In the genomic region with DNA sequence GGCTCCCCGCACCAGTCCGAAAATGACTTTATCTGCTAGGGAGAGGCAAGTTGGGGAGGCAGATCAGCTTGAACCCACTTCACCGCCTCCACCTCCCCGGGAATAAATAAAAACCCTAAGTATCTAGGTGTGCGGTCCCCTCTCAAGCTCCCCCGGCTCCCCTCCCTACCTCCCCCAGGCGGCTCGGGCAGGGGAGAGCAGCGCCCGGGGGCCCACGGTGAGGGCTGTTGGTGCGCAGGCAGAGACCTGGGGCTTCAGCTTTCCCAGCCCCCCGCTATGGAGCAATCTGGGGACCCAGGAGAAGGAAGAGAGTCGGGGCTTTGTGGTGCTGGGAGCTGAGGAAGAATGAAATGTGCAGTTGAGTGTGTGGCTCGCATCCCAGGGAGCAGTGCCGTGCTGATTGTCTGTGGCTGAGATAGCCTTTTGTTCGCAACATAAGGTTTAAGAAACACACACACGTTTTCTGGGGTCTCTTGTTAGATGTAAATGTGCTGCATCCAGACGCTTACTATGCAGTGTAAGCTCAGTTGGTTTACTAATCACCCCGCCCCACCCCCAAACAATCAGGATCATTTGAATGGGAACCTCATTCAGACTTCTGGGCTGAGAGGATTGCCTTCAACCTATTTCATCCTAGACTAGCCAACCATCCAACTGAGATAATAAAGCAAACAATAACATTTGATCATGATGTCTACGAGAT, we compare ENCODE assay signal across 8 mouse cellular contexts. TPM values are rescaled to one million over a fixed set of nuclear protein-coding genes. Genes with fewer than 3 reads are reported as not detected.
DNase-seq lines count a peak whose midpoint lies in the region; ATAC-seq and TF ChIP-seq lines count a peak whose summit lies in the region.

No protein-coding gene starts in this region.

- H3K4me1 ChIP-seq in kidney, embryonic 16.5 days (ENCODE audit: insufficient read depth, low read length): peaks cover 5% of the 10 kb centered on the region; the same call in 1 of the 2 replicates

- TF ChIP-seq CTCF in left cerebral cortex, adult 2 months (IDR thresholded peaks at IDR 0.05): peak; percentile 17
- TF ChIP-seq CTCF in brain, embryonic 14.5 days (IDR thresholded peaks at IDR 0.05; ENCODE audit: borderline replicate concordance, extremely low read depth, insufficient read depth, insufficient read length): peak; percentile 36; the same call in 1 of the 2 replicates

- H3K9ac ChIP-seq in kidney, embryonic 16.5 days (replicated peaks; ENCODE audit: low read length): peak overlapping the region; percentile 94

- intact Hi-C loops in left cerebral cortex, adult 2 months (cut with DNase I): no loop called here

- H3K9me3 ChIP-seq in kidney, embryonic 16.5 days (ENCODE audit: low read length): no peaks in the 10 kb centered on the region

- no peaks in the 10 kb centered on the region for H3K27me3 ChIP-seq in kidney, embryonic 16.5 days (ENCODE audit: insufficient read depth, low read length)

- peak overlapping the region; percentile 88 for H3K4me2 ChIP-seq in kidney, embryonic 16.5 days (replicated peaks; ENCODE audit: low read depth, low read length)

- no peak overlapping the region for H3K27ac ChIP-seq in left cerebral cortex, adult 2 months
- peak overlapping the region; percentile 98 for H3K27ac ChIP-seq in kidney, embryonic 16.5 days (ENCODE audit: low read length)

- no peaks in the 10 kb centered on the region for H3K36me3 ChIP-seq in kidney, embryonic 16.5 days (ENCODE audit: insufficient read depth, low read length)

- DNase-seq in left cerebral cortex, adult 2 months (ENCODE audit: extremely low spot score in 1 of 2, low spot score in 2 of 2): no peak
- no peak for DNase-seq in left cerebral cortex, adult 18-20 months (ENCODE audit: low spot score in 2 of 2)
- peak; percentile 90 for DNase-seq in brain, embryonic 14.5 days (ENCODE audit: low read depth)
- DNase-seq in mesoderm, embryonic 11.5 days (ENCODE audit: low read depth, low spot score): peak; percentile 77
- peak; percentile 30 to 60 for DNase-seq in urinary bladder, postnatal 4 days (ENCODE audit: low spot score in 2 of 2)
- DNase-seq in frontal cortex, postnatal 25 days (ENCODE audit: low spot score in 2 of 2): no peak

- peak overlapping the region; percentile 59 for H3K4me3 ChIP-seq in left cerebral cortex, adult 2 months
- peak overlapping the region; percentile 83 for H3K4me3 ChIP-seq in kidney, embryonic 16.5 days (ENCODE audit: low read length)

- TF ChIP-seq POLR2A in brain, embryonic 14.5 days (IDR thresholded peaks at IDR 0.05; ENCODE audit: borderline replicate concordance, extremely low read depth, insufficient read depth, insufficient read length, poor library complexity, severe bottlenecking): peak; percentile 18; the same call in 1 of the 2 replicates

- ATAC-seq in granulocyte monocyte progenitor cell, adult 5-6 weeks (replicated peaks; ENCODE audit: poor library complexity, severe bottlenecking): peak; percentile 52
- ATAC-seq in kidney, embryonic 16.5 days (ENCODE audit: low FRiP score, low TSS enrichment): peak; percentile 85

- 3% methylated on average over 21 of the region's 21 CpGs for WGBS in kidney, embryonic 16.5 days

RNA-seq across cellular contexts. Expression of gene Fign, which starts 0.9 kb away (rescaled TPM):
- 1 to 10 TPM; 3.0 to 6.0 TPM for total RNA-seq in left cerebral cortex, adult 2 months (2021)
- 1 to 10 TPM; 3.0 to 4.3 TPM for total RNA-seq in left cerebral cortex, adult 18-20 months (2021)
- 8.8 and 13.7 TPM in 2 replicates for polyA plus RNA-seq in brain, embryonic 14.5 days (2012; rRNA removed)
- total RNA-seq in granulocyte monocyte progenitor cell, adult 5-6 weeks (2014; fragmentation: Nextera tagmentation): not detected in 2 replicates
- not detected in 2 replicates for total RNA-seq in granulocyte monocyte progenitor cell, adult 5-6 weeks (2017)
- polyA plus RNA-seq in kidney, embryonic 16.5 days (2015; fragmentation: Nextera tagmentation; extraction: Ambion mirVana): 8.9 and 9.1 TPM in 2 replicates

Comparison
In these comparisons a context has a peak if more than half of its experiments do, and no peak if none do; other contexts are left out.
1. DNase-seq: peak in brain, embryonic 14.5 days (single experiment), mesoderm, embryonic 11.5 days (single experiment) and urinary bladder, postnatal 4 days (2 of 2); none in left cerebral cortex, adult 2 months (0 of 2), left cerebral cortex, adult 18-20 months (0 of 2) and frontal cortex, postnatal 25 days (0 of 2).